Mouse (Mus musculus): Measurements from ENCODE around the gene Gm49661. TPM values are rescaled to one million over a fixed set of nuclear protein-coding genes. Genes with fewer than 3 reads are reported as not detected.

Gm49661 gene
- polyA plus RNA-seq (2015; fragmentation: Nextera tagmentation; extraction: Ambion mirVana) = not detected in 2 replicates

DNA sequence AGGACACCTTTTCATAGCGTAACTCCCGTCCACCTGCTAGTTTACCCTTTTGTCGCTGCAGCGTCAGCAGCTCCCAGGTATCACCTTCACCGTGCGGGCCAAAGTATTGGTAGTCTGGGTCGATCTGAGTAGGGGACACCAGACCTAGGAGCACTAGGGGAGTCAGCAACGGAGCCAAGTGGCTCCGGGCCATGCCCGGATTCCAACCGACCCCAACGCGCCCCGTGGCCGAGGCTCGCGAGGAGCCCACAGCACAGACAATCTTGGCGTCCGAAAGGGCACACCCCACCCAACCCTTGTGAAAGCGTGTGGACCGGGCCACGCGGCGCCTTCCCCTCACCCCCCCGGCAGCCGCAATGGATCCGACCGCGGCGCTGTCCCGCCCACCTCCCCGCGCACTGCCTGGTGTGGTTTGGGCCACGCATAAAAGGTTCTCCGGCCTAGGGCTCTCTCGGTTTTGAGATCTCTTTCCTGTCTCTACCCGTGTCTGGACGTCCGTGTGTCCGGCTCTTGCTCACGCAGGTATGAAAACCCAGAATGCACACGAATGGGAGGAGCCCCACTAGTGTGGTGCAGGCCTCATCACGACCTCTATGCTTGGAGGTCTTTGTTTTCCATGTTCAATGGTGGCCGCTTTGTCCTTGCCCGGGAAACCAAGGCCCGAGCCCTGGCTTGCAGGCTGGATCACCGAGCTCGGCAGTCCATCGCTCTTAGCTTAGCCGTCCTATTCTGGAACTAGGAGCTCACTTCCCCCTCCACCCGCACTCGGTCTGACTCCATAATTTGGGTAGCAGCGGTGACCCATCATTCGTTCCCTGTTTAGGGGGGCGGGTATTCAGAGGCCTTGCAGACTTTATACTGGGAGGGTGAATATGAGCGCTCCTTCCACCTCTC, at the start of gene Gm49661, which contains the start of the genes Prdx2 and Rnaseh2a:
TSS of gene Gm49661 (minus strand) at position 193 of the 894 bp plus-strand sequence.
TSS of gene Prdx2 (plus strand) at position 347 of the 894 bp plus-strand sequence.
TSS of gene Rnaseh2a (minus strand) at position 527 of the 894 bp plus-strand sequence.
- peak within 1 kb of the TSS; percentile 96 for H3K27ac ChIP-seq (ENCODE audit: low read length)
- H3K4me3 ChIP-seq (replicated peaks; ENCODE audit: low read length) = peak within 1 kb of the TSS; percentile 81
- H3K9ac ChIP-seq (ENCODE audit: low read length) = peak within 1 kb of the TSS; percentile 92
- ATAC-seq (ENCODE audit: insufficient read depth, low FRiP score) = peak; percentile 76
- no peaks in the 10 kb centered on the region for H3K9me3 ChIP-seq (replicated peaks; ENCODE audit: control insufficient read depth, low read length)
- WGBS = under 1% methylated on average over 56 of the region's 56 CpGs
- no peaks in the 10 kb centered on the region for H3K27me3 ChIP-seq (ENCODE audit: control insufficient read depth, insufficient read depth, low read length)
- no peaks in the 10 kb centered on the region; the same call in 1 of the 2 replicates for H3K36me3 ChIP-seq (ENCODE audit: control insufficient read depth, insufficient read depth, low read length)
- H3K4me2 ChIP-seq (ENCODE audit: low read depth, low read length) = peak within 1 kb of the TSS; percentile 92
- peaks cover 29% of the 10 kb centered on the region for H3K4me1 ChIP-seq (ENCODE audit: control insufficient read depth, insufficient read depth, low read length)

- H3K4me3 ChIP-seq (replicated peaks; ENCODE audit: low read length) = no peak overlapping the region
- no peaks in the 10 kb centered on the region for H3K9me3 ChIP-seq (replicated peaks; ENCODE audit: control insufficient read depth, low read length)
- peaks cover 10% of the 10 kb centered on the region; the same call in 1 of the 2 replicates for H3K36me3 ChIP-seq (ENCODE audit: control insufficient read depth, insufficient read depth, low read length)
- H3K27ac ChIP-seq (ENCODE audit: low read length) = peak overlapping the region; percentile 67
- no peak for ATAC-seq (ENCODE audit: insufficient read depth, low FRiP score)
- WGBS = 43% methylated on average over 5 of the region's 5 CpGs
- H3K9ac ChIP-seq (ENCODE audit: low read length) = no peak overlapping the region
- H3K4me1 ChIP-seq (ENCODE audit: control insufficient read depth, insufficient read depth, low read length) = peaks cover 7% of the 10 kb centered on the region
- 0 out of 2 replicates have a peak, but pooled peaks cover 7% of the 10 kb centered on the region for H3K27me3 ChIP-seq (ENCODE audit: control insufficient read depth, insufficient read depth, low read length)
- no peak overlapping the region for H3K4me2 ChIP-seq (ENCODE audit: low read depth, low read length)
These were observed 48.0 kb upstream of the Gm49661 start for GRCm38 (mm10) chr8:85017209-85017608.

DNA sequence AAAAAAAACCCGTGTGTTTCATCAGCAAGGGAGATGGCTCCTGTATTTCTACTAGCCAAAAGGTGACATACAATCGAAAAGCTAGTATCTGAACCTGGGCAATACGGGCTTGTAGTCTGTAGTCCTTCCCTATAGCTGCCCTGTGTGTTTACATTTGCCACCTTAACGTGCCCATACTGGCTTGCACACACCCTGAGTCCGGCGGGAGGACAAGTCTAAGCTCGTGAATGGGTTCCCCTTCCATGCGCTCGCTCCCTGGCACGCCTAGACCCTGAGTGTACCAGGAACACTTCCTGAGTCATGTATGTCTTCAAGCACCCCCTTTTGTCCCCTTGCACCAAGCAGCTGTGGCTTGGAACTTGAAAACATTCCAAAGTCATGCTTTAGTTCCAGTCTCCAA, 47.5 kb upstream of the Gm49661 start:
- Histone ChIP-seq H3K27ac (ENCODE audit: low read length) (peak overlapping the region; percentile 67), H3K4me2 (ENCODE audit: low read depth, low read length) (no peak overlapping the region), H3K27me3 (ENCODE audit: control insufficient read depth, insufficient read depth, low read length) (peaks cover 8% of the 10 kb centered on the region; the same call in 1 of the 2 replicates), H3K9me3 (replicated peaks; ENCODE audit: control insufficient read depth, low read length) (no peaks in the 10 kb centered on the region), H3K9ac (ENCODE audit: low read length) (no peak overlapping the region; the same call in 1 of the 2 replicates), H3K36me3 (ENCODE audit: control insufficient read depth, insufficient read depth, low read length) (peaks cover 10% of the 10 kb centered on the region; the same call in 1 of the 2 replicates), H3K4me1 (ENCODE audit: control insufficient read depth, insufficient read depth, low read length) (peaks cover 7% of the 10 kb centered on the region), H3K4me3 (replicated peaks; ENCODE audit: low read length) (no peak overlapping the region)
- WGBS = 53% methylated on average over 10 of the region's 10 CpGs
- ATAC-seq (ENCODE audit: insufficient read depth, low FRiP score) = no peak

- Histone ChIP-seq H3K4me1 (ENCODE audit: control insufficient read depth, insufficient read depth, low read length) (peaks cover 7% of the 10 kb centered on the region), H3K27me3 (ENCODE audit: control insufficient read depth, insufficient read depth, low read length) (peaks cover 20% of the 10 kb centered on the region), H3K9me3 (replicated peaks; ENCODE audit: control insufficient read depth, low read length) (no peaks in the 10 kb centered on the region), H3K4me3 (replicated peaks; ENCODE audit: low read length) (peak within 1 kb of the TSS; percentile 38), H3K36me3 (ENCODE audit: control insufficient read depth, insufficient read depth, low read length) (no peaks in the 10 kb centered on the region), H3K4me2 (ENCODE audit: low read depth, low read length) (peak within 1 kb of the TSS; percentile 70), H3K9ac (ENCODE audit: low read length) (peak within 1 kb of the TSS; percentile 62), H3K27ac (ENCODE audit: low read length) (no peak within 1 kb of the TSS)
- 67% methylated on average over 2 of the region's 2 CpGs for WGBS
- no peak for ATAC-seq (ENCODE audit: insufficient read depth, low FRiP score)
These were observed 45.2 kb upstream of the Gm49661 start, which contains the start of gene Best2 for GRCm38 (mm10) chr8:85014431-85014830. Gene Best2 (minus strand): TSS chr8:85014531.

DNA sequence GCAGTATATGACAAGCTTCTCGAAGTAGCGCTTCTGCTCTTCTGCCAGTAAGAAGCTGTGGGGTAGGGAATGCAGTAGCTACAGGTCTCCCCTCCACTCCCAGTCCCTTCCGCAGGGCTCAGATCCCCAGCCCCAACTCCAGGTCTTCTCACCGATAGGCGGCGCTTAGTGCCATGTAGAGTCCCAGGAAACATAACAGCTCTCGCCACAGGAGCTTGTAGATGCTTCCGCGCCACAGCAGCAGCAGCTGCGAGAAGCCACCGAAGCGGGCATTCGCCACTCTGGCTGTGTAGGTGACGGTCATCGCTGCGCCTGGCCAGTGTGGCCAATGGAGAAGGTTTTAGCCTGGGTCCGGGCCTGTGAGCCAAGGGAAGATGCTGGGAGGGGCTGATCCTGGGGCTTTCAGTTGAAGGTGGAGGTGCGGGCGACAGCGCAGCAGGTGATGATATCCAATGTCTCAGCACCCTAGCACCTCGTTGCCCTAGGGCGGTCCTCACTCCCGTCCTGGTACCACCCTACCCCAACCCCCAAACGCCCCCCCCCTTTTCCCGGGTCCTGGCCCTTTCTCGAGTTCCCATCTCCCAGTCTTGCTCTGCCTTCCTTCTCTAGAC, 44.1 kb upstream of the Gm49661 start:
- H3K4me3 ChIP-seq (replicated peaks; ENCODE audit: low read length) = peak overlapping the region; percentile 38
- peaks cover 20% of the 10 kb centered on the region for H3K27me3 ChIP-seq (ENCODE audit: control insufficient read depth, insufficient read depth, low read length)

GRCm38 (mm10) chr8:85011242-85011641, 42.0 kb upstream of the Gm49661 start:
- Histone ChIP-seq H3K27ac (ENCODE audit: low read length) (no peak overlapping the region), H3K9me3 (replicated peaks; ENCODE audit: control insufficient read depth, low read length) (no peaks in the 10 kb centered on the region), H3K4me2 (ENCODE audit: low read depth, low read length) (no peak overlapping the region), H3K27me3 (ENCODE audit: control insufficient read depth, insufficient read depth, low read length) (peaks cover 20% of the 10 kb centered on the region), H3K36me3 (ENCODE audit: control insufficient read depth, insufficient read depth, low read length) (no peaks in the 10 kb centered on the region), H3K9ac (ENCODE audit: low read length) (no peak overlapping the region), H3K4me1 (ENCODE audit: control insufficient read depth, insufficient read depth, low read length) (no peaks in the 10 kb centered on the region; the same call in 1 of the 2 replicates), H3K4me3 (replicated peaks; ENCODE audit: low read length) (no peak overlapping the region)
- peak; percentile 18; the same call in 1 of the 2 replicates for ATAC-seq (ENCODE audit: insufficient read depth, low FRiP score)
- 13% methylated on average over 28 of the region's 28 CpGs for WGBS

More for the DNA sequence above, 44.1 kb upstream of the Gm49661 start:
- Histone ChIP-seq H3K4me1 (ENCODE audit: control insufficient read depth, insufficient read depth, low read length) (peaks cover 7% of the 10 kb centered on the region), H3K9ac (ENCODE audit: low read length) (peak overlapping the region; percentile 62), H3K27ac (ENCODE audit: low read length) (no peak overlapping the region), H3K36me3 (ENCODE audit: control insufficient read depth, insufficient read depth, low read length) (no peaks in the 10 kb centered on the region), H3K4me2 (ENCODE audit: low read depth, low read length) (peak overlapping the region; percentile 70), H3K9me3 (replicated peaks; ENCODE audit: control insufficient read depth, low read length) (no peaks in the 10 kb centered on the region)
- WGBS = 3% methylated on average over 26 of the region's 26 CpGs
- peak; percentile 70; the same call in 1 of the 2 replicates for ATAC-seq (ENCODE audit: insufficient read depth, low FRiP score)

GRCm38 (mm10) chr8:85007686-85008085, 38.5 kb upstream of the Gm49661 start:
- Histone ChIP-seq H3K4me3 (replicated peaks; ENCODE audit: low read length) (no peak overlapping the region), H3K27me3 (ENCODE audit: control insufficient read depth, insufficient read depth, low read length) (peaks cover 17% of the 10 kb centered on the region), H3K27ac (ENCODE audit: low read length) (no peak overlapping the region), H3K9ac (ENCODE audit: low read length) (no peak overlapping the region), H3K36me3 (ENCODE audit: control insufficient read depth, insufficient read depth, low read length) (no peaks in the 10 kb centered on the region), H3K4me1 (ENCODE audit: control insufficient read depth, insufficient read depth, low read length) (no peaks in the 10 kb centered on the region), H3K9me3 (replicated peaks; ENCODE audit: control insufficient read depth, low read length) (no peaks in the 10 kb centered on the region), H3K4me2 (ENCODE audit: low read depth, low read length) (no peak overlapping the region)
- ATAC-seq (ENCODE audit: insufficient read depth, low FRiP score) = no peak
- whole genome bisulfite sequencing = 19% methylated on average over 25 of the region's 25 CpGs

GRCm38 (mm10) chr8:84997649-84998295, 28.5 kb upstream of the Gm49661 start:
- Histone ChIP-seq H3K9ac (ENCODE audit: low read length) (0 out of 2 replicates have a peak overlapping the region, but pooled peaks have one; percentile 20), H3K27ac (ENCODE audit: low read length) (no peak overlapping the region), H3K4me2 (ENCODE audit: low read depth, low read length) (no peak overlapping the region), H3K27me3 (ENCODE audit: control insufficient read depth, insufficient read depth, low read length) (no peaks in the 10 kb centered on the region), H3K36me3 (ENCODE audit: control insufficient read depth, insufficient read depth, low read length) (no peaks in the 10 kb centered on the region), H3K4me1 (ENCODE audit: control insufficient read depth, insufficient read depth, low read length) (peaks cover 5% of the 10 kb centered on the region; the same call in 1 of the 2 replicates), H3K9me3 (replicated peaks; ENCODE audit: control insufficient read depth, low read length) (no peaks in the 10 kb centered on the region), H3K4me3 (replicated peaks; ENCODE audit: low read length) (no peak overlapping the region)
- 10% methylated on average over 19 of the region's 19 CpGs for WGBS
- peak; percentile 75; the same call in 1 of the 2 replicates for ATAC-seq (ENCODE audit: insufficient read depth, low FRiP score)
